Mouse (Mus musculus) myocyte (in vitro differentiated cells): Measurements from ENCODE around the gene Pdcd7. TPM values are rescaled to one million over a fixed set of nuclear protein-coding genes. Genes with fewer than 3 reads are reported as not detected.

Experiments
- H3K27me3 ChIP-seq: one replicate; pipeline ENCODE4 v1.6.1; 2011; ENCODE audit not compliant: control insufficient read depth, insufficient read depth, insufficient read length
- H3K36me3 ChIP-seq: one replicate; pipeline ENCODE4 v1.6.1; 2011; ENCODE audit not compliant: control insufficient read depth, insufficient read depth
- H3K4me2 ChIP-seq: one replicate; pipeline ENCODE4 v1.6.1; 2011; ENCODE audit warnings: low read depth, control low read depth
- H3K4me3 ChIP-seq: one replicate; pipeline ENCODE4 v1.5.1; 2011; ENCODE audit warnings: mild to moderate bottlenecking, control low read depth, moderate library complexity
- H3K79me2 ChIP-seq: one replicate; pipeline ENCODE4 v1.6.1; 2011; ENCODE audit not compliant: control insufficient read depth, insufficient read depth
- H3ac ChIP-seq: one replicate; pipeline ENCODE4 v1.6.1; 2011; ENCODE audit not compliant: control insufficient read depth, insufficient read length
- CEBPB ChIP-seq: IDR thresholded peaks from 2 replicates; pipeline ENCODE4 v1.6.1; 2011; ENCODE audit warnings: mild to moderate bottlenecking, moderate library complexity; ENCODE audit not compliant: poor library complexity, insufficient read depth, severe bottlenecking
- E2F4 ChIP-seq: IDR thresholded peaks from one replicate; pipeline ENCODE4 v1.6.1; 2011; ENCODE audit warnings: mild to moderate bottlenecking, control low read depth, moderate library complexity; ENCODE audit not compliant: insufficient read depth
- MAX ChIP-seq: IDR thresholded peaks from one replicate; pipeline ENCODE4 v1.6.1; 2011; ENCODE audit warnings: low read depth, mild to moderate bottlenecking, control low read depth
- MYOD1 ChIP-seq, 3 experiments: IDR thresholded peaks; one replicate each; pipeline ENCODE4 v1.6.1; 2011; ENCODE audit warnings: control low read depth in 2 of 3, low read depth in 2 of 3, mild to moderate bottlenecking in 2 of 3, moderate library complexity in 1 of 3; ENCODE audit not compliant: insufficient read length in 2 of 3, control insufficient read depth in 1 of 3
- MYOG ChIP-seq, 3 experiments: IDR thresholded peaks; one replicate each; pipeline ENCODE4 v1.6.1; 2011; ENCODE audit warnings: control low read depth in 2 of 3, low read depth in 2 of 3, mild to moderate bottlenecking in 2 of 3; ENCODE audit not compliant: insufficient read length in 2 of 3, control insufficient read depth in 1 of 3, insufficient read depth in 1 of 3
- POLR2A ChIP-seq: IDR thresholded peaks from one replicate; pipeline ENCODE4 v1.6.1; 2011; ENCODE audit warnings: low read depth, mild to moderate bottlenecking, control low read depth, moderate library complexity; ENCODE audit not compliant: insufficient read length
- POLR2AphosphoS2 ChIP-seq: IDR thresholded peaks from one replicate; pipeline ENCODE4 v1.6.1; 2011; ENCODE audit warnings: low read depth, control low read depth; ENCODE audit not compliant: insufficient read length
- REST ChIP-seq: IDR thresholded peaks from one replicate; pipeline ENCODE4 v1.6.1; 2011; ENCODE audit warnings: mild to moderate bottlenecking, control low read depth, moderate library complexity; ENCODE audit not compliant: insufficient read depth, insufficient read length
- SRF ChIP-seq: IDR thresholded peaks from one replicate; pipeline ENCODE4 v1.6.1; 2011; ENCODE audit warnings: low read depth; ENCODE audit not compliant: control insufficient read depth, insufficient read length
- TCF12 ChIP-seq: IDR thresholded peaks from one replicate; pipeline ENCODE4 v1.6.1; 2011; ENCODE audit warnings: mild to moderate bottlenecking, control low read depth; ENCODE audit not compliant: poor library complexity, insufficient read depth, severe bottlenecking
- TCF3 ChIP-seq: IDR thresholded peaks from one replicate; pipeline ENCODE4 v1.6.1; 2011; ENCODE audit warnings: low read depth, control low read depth; ENCODE audit not compliant: insufficient read length
- USF1 ChIP-seq: IDR thresholded peaks from one replicate; pipeline ENCODE4 v1.6.1; 2011; ENCODE audit warnings: low read depth, mild to moderate bottlenecking, control low read depth, moderate library complexity
- polyA plus RNA-seq: library from polyadenylated mRNA; unstranded; fragments of >200 nt; fragmentation: generic; extraction: Trizol; gene quantifications from one replicate; pipeline ENCODE4 v1.2.1, GENCODE M21; 2012; ENCODE audit warnings: missing spikeins

Gene Pdcd7
- polyA plus RNA-seq, 1 experiment: 8.2 TPM

DNA sequence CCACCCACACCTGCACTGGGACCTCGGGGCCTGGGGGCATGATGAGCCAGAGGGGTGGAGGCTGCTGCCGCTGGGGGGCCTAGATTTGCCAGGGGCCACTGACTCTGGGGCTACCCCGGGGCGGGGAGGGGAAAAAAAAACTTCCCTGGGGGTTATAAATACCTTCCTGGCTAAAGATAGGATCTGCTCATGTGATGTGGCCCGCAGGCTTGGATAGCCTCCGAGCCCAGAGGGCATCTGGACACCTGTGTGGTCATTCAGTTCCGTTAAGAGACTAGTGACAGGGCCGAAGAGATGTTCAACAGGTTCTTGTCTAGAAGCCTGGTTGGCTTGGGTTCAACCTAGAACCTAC lies 45.7 kb downstream of the Pdcd7 start, which contains the start of gene Kbtbd13:
TSS of gene Kbtbd13 (minus strand) at position 40 of the 352 bp plus-strand sequence.
- H3K4me2 ChIP-seq: no peak within 1 kb of the TSS
- no peaks in the 10 kb centered on the region for H3K36me3 ChIP-seq
- peaks cover 31% of the 10 kb centered on the region for H3K27me3 ChIP-seq
- H3K4me3 ChIP-seq: no peak within 1 kb of the TSS
- H3K79me2 ChIP-seq: no peaks in the 10 kb centered on the region
- peak in 1 of 3 experiments; percentile 16 for TF ChIP-seq MYOD1 (IDR thresholded peaks at IDR 0.05; ENCODE audit: control insufficient read depth in 1 of 3, insufficient read length in 2 of 3, low read depth in 2 of 3)
- no peak for TF ChIP-seq POLR2A
- TF ChIP-seq POLR2AphosphoS2: no peak
- no peak for TF ChIP-seq MAX
- no peak within 1 kb of the TSS for H3ac ChIP-seq

DNA sequence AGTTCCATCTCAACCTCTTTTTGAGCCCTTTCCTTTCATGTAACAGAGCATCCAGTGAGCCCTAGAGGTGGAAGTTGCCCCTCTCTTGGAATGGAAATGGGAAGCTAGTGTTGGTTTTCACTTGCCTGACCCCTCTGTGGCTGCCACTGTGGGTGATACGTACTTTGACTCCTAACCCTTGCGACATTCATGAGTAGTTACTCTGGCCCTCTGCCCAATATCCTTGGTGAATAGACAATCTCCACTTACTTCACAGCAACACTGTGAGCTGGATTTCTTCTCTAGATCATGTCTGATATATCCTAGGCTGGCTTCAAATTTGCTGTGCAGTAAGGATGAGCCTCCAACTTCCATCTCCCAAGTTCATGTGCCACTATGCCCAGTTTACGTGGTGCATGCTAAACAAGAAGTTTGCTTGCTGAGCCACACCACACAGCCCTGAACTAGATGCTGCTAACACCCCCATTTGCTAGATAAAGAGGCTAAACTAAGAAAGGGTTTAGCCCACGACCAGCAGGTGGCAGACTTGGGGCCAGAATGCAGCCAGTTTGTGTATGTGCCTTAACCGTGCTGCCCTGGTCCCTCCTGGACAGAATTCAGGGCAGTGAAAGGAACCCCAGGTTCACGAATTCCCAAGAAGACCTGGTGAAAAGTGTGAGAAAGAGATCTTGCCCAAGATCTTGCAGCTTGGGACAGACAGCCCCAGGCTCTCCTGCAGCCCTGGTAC lies 46.9 kb downstream of the Pdcd7 start:
- TF ChIP-seq USF1: no peak
- no peak for TF ChIP-seq REST
- TF ChIP-seq MYOD1 (IDR thresholded peaks at IDR 0.05; ENCODE audit: control insufficient read depth in 1 of 3, insufficient read length in 2 of 3, low read depth in 2 of 3): no peak
- no peak for TF ChIP-seq TCF12
- no peak for TF ChIP-seq POLR2A
- no peak for TF ChIP-seq SRF
- TF ChIP-seq MYOG (IDR thresholded peaks at IDR 0.05; ENCODE audit: control insufficient read depth in 1 of 3, insufficient read depth in 1 of 3, insufficient read length in 2 of 3, low read depth in 2 of 3): no peak
- no peak for TF ChIP-seq POLR2AphosphoS2
- no peak for TF ChIP-seq TCF3
- no peak for TF ChIP-seq MAX
- no peak for TF ChIP-seq CEBPB
- no peak for TF ChIP-seq E2F4
- no peak overlapping the region for H3K4me2 ChIP-seq
- H3K27me3 ChIP-seq: peaks cover 31% of the 10 kb centered on the region

DNA sequence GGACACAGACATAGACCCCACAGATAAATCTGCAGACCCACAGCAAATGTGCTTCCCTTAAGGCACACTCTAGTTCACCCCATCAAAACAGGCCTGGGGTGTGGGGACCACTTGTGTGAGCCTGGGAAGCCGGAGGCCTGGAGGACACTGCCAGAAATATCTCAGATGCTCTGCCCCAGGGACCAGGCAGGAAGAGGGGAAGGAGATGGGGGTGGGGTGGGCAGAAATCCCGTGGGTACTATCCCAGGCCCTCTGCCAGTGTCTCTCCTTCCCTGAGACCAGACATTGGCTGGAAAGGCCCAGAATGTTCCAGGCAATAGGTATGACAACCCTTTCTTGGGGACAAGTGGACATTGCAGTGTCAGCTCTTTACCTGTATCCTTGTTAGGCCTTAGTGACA lies 47.7 kb downstream of the Pdcd7 start:
- H3K4me3 ChIP-seq: no peak overlapping the region
- no peak overlapping the region for H3K4me2 ChIP-seq
- H3K36me3 ChIP-seq: no peaks in the 10 kb centered on the region
- peaks cover 26% of the 10 kb centered on the region for H3K27me3 ChIP-seq
- TF ChIP-seq POLR2AphosphoS2: no peak
- no peak for TF ChIP-seq MYOG (IDR thresholded peaks at IDR 0.05; ENCODE audit: control insufficient read depth in 1 of 3, insufficient read depth in 1 of 3, insufficient read length in 2 of 3, low read depth in 2 of 3)
- no peaks in the 10 kb centered on the region for H3K79me2 ChIP-seq
- H3ac ChIP-seq: no peak overlapping the region

More for the DNA sequence above, 46.9 kb downstream of the Pdcd7 start:
- no peaks in the 10 kb centered on the region for H3K36me3 ChIP-seq
- no peaks in the 10 kb centered on the region for H3K79me2 ChIP-seq
- H3ac ChIP-seq: no peak overlapping the region
- H3K4me3 ChIP-seq: no peak overlapping the region

DNA sequence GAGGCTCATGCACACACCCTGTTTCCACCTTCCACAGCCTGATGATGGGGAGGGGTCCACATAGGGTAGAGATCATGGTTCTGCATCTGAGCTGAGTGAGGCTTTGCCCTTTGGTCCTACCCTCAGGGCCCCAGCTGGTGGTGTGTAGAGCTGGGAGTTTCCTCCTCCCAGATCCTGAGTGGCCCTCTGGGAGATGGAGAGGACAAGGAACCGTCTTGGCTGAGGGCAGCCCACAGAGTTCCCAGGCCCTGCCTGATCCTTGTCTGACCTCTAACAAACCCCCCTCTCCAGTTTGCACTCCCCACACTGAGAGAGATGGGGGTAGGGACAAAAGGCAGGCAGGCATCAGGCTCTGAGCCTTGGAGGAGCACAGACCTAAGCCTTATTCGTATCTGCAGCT lies 48.5 kb downstream of the Pdcd7 start:
- H3K79me2 ChIP-seq: no peaks in the 10 kb centered on the region
- H3K4me3 ChIP-seq: no peak overlapping the region
- H3K36me3 ChIP-seq: no peaks in the 10 kb centered on the region
- no peak for TF ChIP-seq CEBPB
- TF ChIP-seq REST: no peak
- no peak for TF ChIP-seq TCF3
- TF ChIP-seq POLR2AphosphoS2: no peak
- no peak for TF ChIP-seq USF1
- TF ChIP-seq E2F4: no peak
- TF ChIP-seq MYOD1 (IDR thresholded peaks at IDR 0.05; ENCODE audit: control insufficient read depth in 1 of 3, insufficient read length in 2 of 3, low read depth in 2 of 3): no peak
- no peak for TF ChIP-seq MYOG (IDR thresholded peaks at IDR 0.05; ENCODE audit: control insufficient read depth in 1 of 3, insufficient read depth in 1 of 3, insufficient read length in 2 of 3, low read depth in 2 of 3)
- peaks cover 19% of the 10 kb centered on the region for H3K27me3 ChIP-seq
- no peak overlapping the region for H3K4me2 ChIP-seq
- no peak overlapping the region for H3ac ChIP-seq

DNA sequence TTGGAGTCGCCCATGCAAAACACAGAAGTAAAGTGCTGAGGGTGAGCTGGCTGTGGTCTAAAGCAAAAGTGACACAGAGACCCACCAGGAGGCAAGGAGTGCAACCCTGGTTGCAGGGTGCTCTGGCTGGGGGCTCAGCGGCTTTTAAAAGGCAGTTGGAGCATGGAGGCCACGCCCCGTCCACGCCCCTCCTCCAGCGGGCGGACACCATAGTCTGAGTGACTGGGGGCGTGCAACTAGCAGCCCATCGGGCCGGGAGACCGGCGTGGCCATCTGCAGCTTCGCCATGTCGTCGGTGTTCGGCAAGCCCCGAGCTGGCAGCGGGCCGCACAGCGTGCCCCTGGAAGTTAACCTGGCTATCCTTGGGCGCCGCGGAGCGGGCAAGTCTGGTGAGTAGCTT lies 52.4 kb downstream of the Pdcd7 start, which contains the start of gene Rasl12:
TSS of gene Rasl12 (plus strand) at position 228 of the 400 bp plus-strand sequence.
- TF ChIP-seq POLR2AphosphoS2 (no peak), TCF12 (no peak), TCF3 (no peak), E2F4 (no peak), MAX (no peak), SRF (no peak), CEBPB (no peak), MYOD1 (IDR thresholded peaks at IDR 0.05; ENCODE audit: control insufficient read depth in 1 of 3, insufficient read length in 2 of 3, low read depth in 2 of 3) (no peak), REST (no peak), USF1 (no peak), POLR2A (no peak), MYOG (IDR thresholded peaks at IDR 0.05; ENCODE audit: control insufficient read depth in 1 of 3, insufficient read depth in 1 of 3, insufficient read length in 2 of 3, low read depth in 2 of 3) (no peak)
- no peak within 1 kb of the TSS for H3ac ChIP-seq
- no peak within 1 kb of the TSS for H3K4me3 ChIP-seq

More for the DNA sequence above, 52.4 kb downstream of the Pdcd7 start, which contains the start of gene Rasl12:
- H3K4me2 ChIP-seq: no peak within 1 kb of the TSS
- H3K27me3 ChIP-seq: no peaks in the 10 kb centered on the region
- no peaks in the 10 kb centered on the region for H3K79me2 ChIP-seq
- no peaks in the 10 kb centered on the region for H3K36me3 ChIP-seq
